Mouse (Mus musculus): ENCODE measurements around the gene Hoxd8. TPM values are rescaled to one million over a fixed set of nuclear protein-coding genes. Genes with fewer than 3 reads are reported as not detected.

The Hoxd8 gene
- polyA plus RNA-seq, 1 experiment from 2014 or later, result 3.7 TPM

- no peaks in the 10 kb centered on the region for H3K9me3 ChIP-seq
- H3K4me2 ChIP-seq, result peak overlapping the region; percentile 33; the same call in 1 of the 2 replicates
- H3K36me3 ChIP-seq, result no peaks in the 10 kb centered on the region
- 1% methylated on average over 58 of the region's 58 CpGs for WGBS
- H3K4me1 ChIP-seq, result peaks cover 20% of the 10 kb centered on the region
- ATAC-seq (ENCODE audit: insufficient number of reproducible peaks, insufficient read depth, low FRiP score, low TSS enrichment, low read depth), result no peak
- peak overlapping the region; percentile 12 for H3K4me3 ChIP-seq
- no peak overlapping the region for H3K9ac ChIP-seq
- H3K27ac ChIP-seq, result no peak overlapping the region
- peaks cover 99% of the 10 kb centered on the region for H3K27me3 ChIP-seq
Measured at GRCm38 (mm10) chr2:74746298-74746921, 42.0 kb downstream of the Hoxd8 start.

DNA sequence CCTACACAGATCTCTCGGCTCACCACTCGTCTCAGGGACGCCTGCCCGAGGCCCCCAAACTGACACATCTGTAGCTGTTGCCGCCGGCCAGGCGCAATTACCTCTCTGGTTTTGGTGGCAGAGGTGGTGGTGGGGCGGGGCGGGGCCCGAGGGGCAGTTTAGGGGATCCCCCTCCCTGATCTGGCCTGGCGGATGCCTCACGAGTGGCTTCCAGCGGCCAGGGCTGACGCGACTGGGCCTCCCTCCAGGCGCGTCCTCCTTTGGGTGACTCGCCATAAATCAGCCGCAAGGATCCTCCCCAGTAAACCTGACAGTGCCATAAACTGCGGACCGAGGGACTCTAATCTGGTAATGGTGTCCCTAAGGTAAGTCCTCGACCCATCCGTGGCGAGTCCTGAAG is 42.6 kb downstream of the Hoxd8 start:
- H3K4me3 ChIP-seq, result 0 out of 2 replicates have a peak overlapping the region, but pooled peaks have one; percentile 12
- H3K9me3 ChIP-seq, result no peaks in the 10 kb centered on the region
- no peak overlapping the region for H3K9ac ChIP-seq
- 4% methylated on average over 24 of the region's 24 CpGs for WGBS
- peaks cover 99% of the 10 kb centered on the region for H3K27me3 ChIP-seq
- H3K36me3 ChIP-seq, result no peaks in the 10 kb centered on the region
- no peak overlapping the region for H3K27ac ChIP-seq
- ATAC-seq (ENCODE audit: insufficient number of reproducible peaks, insufficient read depth, low FRiP score, low TSS enrichment, low read depth), result no peak
- H3K4me2 ChIP-seq, result no peak overlapping the region
- peaks cover 20% of the 10 kb centered on the region for H3K4me1 ChIP-seq

GRCm38 (mm10) chr2:74747661-74748141 is 43.3 kb downstream of the Hoxd8 start:
- no peaks in the 10 kb centered on the region for H3K9me3 ChIP-seq
- H3K4me1 ChIP-seq, result peaks cover 22% of the 10 kb centered on the region
- WGBS, result 5% methylated on average over 11 of the region's 11 CpGs
- ATAC-seq (ENCODE audit: insufficient number of reproducible peaks, insufficient read depth, low FRiP score, low TSS enrichment, low read depth), result no peak
- H3K4me3 ChIP-seq, result no peak overlapping the region
- no peak overlapping the region for H3K27ac ChIP-seq
- H3K4me2 ChIP-seq, result no peak overlapping the region
- H3K9ac ChIP-seq, result no peak overlapping the region
- peaks cover 99% of the 10 kb centered on the region for H3K27me3 ChIP-seq
- H3K36me3 ChIP-seq, result no peaks in the 10 kb centered on the region

GRCm38 (mm10) chr2:74748436-74748995 is 44.1 kb downstream of the Hoxd8 start:
- Histone ChIP-seq H3K9me3 (no peaks in the 10 kb centered on the region), H3K4me1 (peaks cover 30% of the 10 kb centered on the region), H3K27me3 (peaks cover 100% of the 10 kb centered on the region), H3K4me3 (no peak overlapping the region), H3K4me2 (no peak overlapping the region), H3K36me3 (no peaks in the 10 kb centered on the region), H3K27ac (no peak overlapping the region), H3K9ac (no peak overlapping the region)
- no peak for ATAC-seq (ENCODE audit: insufficient number of reproducible peaks, insufficient read depth, low FRiP score, low TSS enrichment, low read depth)
- WGBS, result 6% methylated on average over 9 of the region's 9 CpGs

GRCm38 (mm10) chr2:74749337-74750121 is 45.1 kb downstream of the Hoxd8 start:
- 0 out of 2 replicates have a peak, but pooled peaks have one; percentile 46 for ATAC-seq (ENCODE audit: insufficient number of reproducible peaks, insufficient read depth, low FRiP score, low TSS enrichment, low read depth)
- H3K9ac ChIP-seq, result no peak overlapping the region
- peaks cover 30% of the 10 kb centered on the region for H3K4me1 ChIP-seq
- H3K36me3 ChIP-seq, result no peaks in the 10 kb centered on the region
- peak overlapping the region; percentile 55 for H3K4me2 ChIP-seq
- 1% methylated on average over 47 of the region's 47 CpGs for WGBS
- H3K4me3 ChIP-seq, result peak overlapping the region; percentile 34
- peaks cover 100% of the 10 kb centered on the region for H3K27me3 ChIP-seq
- H3K27ac ChIP-seq, result no peak overlapping the region
- no peaks in the 10 kb centered on the region for H3K9me3 ChIP-seq

- H3K36me3 ChIP-seq, result no peaks in the 10 kb centered on the region
- H3K9ac ChIP-seq, result no peak overlapping the region
- 16% methylated on average over 5 of the region's 5 CpGs for WGBS
- H3K4me1 ChIP-seq, result peaks cover 30% of the 10 kb centered on the region
- no peak for ATAC-seq (ENCODE audit: insufficient number of reproducible peaks, insufficient read depth, low FRiP score, low TSS enrichment, low read depth)
- no peak overlapping the region for H3K4me3 ChIP-seq
- no peak overlapping the region for H3K27ac ChIP-seq
- no peak overlapping the region for H3K4me2 ChIP-seq
- peaks cover 100% of the 10 kb centered on the region for H3K27me3 ChIP-seq
- no peaks in the 10 kb centered on the region for H3K9me3 ChIP-seq
Measured at GRCm38 (mm10) chr2:74750731-74751250, 46.4 kb downstream of the Hoxd8 start.

DNA sequence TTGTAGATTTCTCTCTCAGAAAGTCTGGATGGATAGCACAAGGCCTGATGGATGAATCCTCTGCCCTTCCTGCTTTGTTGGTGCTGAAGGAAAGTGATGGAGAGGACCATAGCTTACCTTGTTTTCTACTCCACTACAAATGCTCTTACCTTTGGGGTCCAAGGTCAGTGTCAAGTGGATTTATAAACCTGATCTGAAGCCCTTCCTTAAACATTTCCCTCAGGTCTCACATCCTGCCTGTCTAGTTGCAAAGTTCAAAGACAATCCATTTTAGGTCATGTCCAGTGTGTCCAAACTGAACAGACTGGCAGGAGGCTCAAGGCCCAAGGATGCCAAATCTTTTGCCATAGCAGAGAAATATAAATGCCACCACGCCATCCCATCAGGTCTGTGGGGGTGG is 47.4 kb downstream of the Hoxd8 start:
- no peaks in the 10 kb centered on the region for H3K9me3 ChIP-seq
- H3K4me1 ChIP-seq, result peaks cover 22% of the 10 kb centered on the region
- H3K9ac ChIP-seq, result no peak overlapping the region
- peaks cover 100% of the 10 kb centered on the region for H3K27me3 ChIP-seq
- H3K36me3 ChIP-seq, result no peaks in the 10 kb centered on the region
- H3K4me3 ChIP-seq, result no peak overlapping the region
- H3K4me2 ChIP-seq, result no peak overlapping the region
- no peak for ATAC-seq (ENCODE audit: insufficient number of reproducible peaks, insufficient read depth, low FRiP score, low TSS enrichment, low read depth)
- H3K27ac ChIP-seq, result no peak overlapping the region
- 77% methylated on average over 1 of the region's 1 CpGs for WGBS

- Histone ChIP-seq H3K4me3 (peak overlapping the region; percentile 36), H3K4me1 (peaks cover 22% of the 10 kb centered on the region), H3K9ac (peak overlapping the region; percentile 62), H3K27ac (no peak overlapping the region), H3K4me2 (peak overlapping the region; percentile 58), H3K9me3 (no peaks in the 10 kb centered on the region), H3K36me3 (no peaks in the 10 kb centered on the region), H3K27me3 (peaks cover 99% of the 10 kb centered on the region)
- no peak for ATAC-seq (ENCODE audit: insufficient number of reproducible peaks, insufficient read depth, low FRiP score, low TSS enrichment, low read depth)
- WGBS, result 1% methylated on average over 45 of the region's 45 CpGs
Measured at GRCm38 (mm10) chr2:74752431-74753174, 48.2 kb downstream of the Hoxd8 start.

DNA sequence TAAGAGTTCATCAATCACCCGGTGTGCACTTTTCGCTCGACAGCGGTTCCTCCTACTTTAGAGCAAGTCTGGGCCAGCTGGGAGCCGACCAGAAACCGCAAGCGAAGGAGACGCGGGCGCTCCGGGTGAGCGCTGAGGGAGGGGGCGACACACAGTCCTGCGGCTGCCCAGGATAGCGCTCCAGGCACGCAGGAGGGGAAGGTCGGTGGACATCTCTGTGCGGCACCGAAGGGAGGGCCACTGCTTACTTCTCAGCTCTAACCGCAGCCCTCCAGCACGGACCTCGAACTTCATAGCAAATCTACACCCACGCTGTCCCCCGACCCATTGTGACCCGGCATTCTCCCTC is 48.7 kb downstream of the Hoxd8 start:
- no peaks in the 10 kb centered on the region for H3K9me3 ChIP-seq
- no peak overlapping the region for H3K27ac ChIP-seq
- ATAC-seq (ENCODE audit: insufficient number of reproducible peaks, insufficient read depth, low FRiP score, low TSS enrichment, low read depth), result no peak
- peak overlapping the region; percentile 36 for H3K4me3 ChIP-seq
- no peaks in the 10 kb centered on the region for H3K36me3 ChIP-seq
- H3K27me3 ChIP-seq, result peaks cover 99% of the 10 kb centered on the region
- H3K4me2 ChIP-seq, result peak overlapping the region; percentile 58
- H3K4me1 ChIP-seq, result peaks cover 22% of the 10 kb centered on the region
- H3K9ac ChIP-seq, result peak overlapping the region; percentile 62; the same call in 1 of the 2 replicates
- 2% methylated on average over 25 of the region's 25 CpGs for WGBS

GRCm38 (mm10) chr2:74753711-74754110 is 49.3 kb downstream of the Hoxd8 start:
- Histone ChIP-seq H3K4me1 (peaks cover 22% of the 10 kb centered on the region), H3K4me3 (no peak overlapping the region), H3K36me3 (no peaks in the 10 kb centered on the region), H3K9ac (no peak overlapping the region), H3K27ac (no peak overlapping the region), H3K27me3 (peaks cover 99% of the 10 kb centered on the region), H3K4me2 (no peak overlapping the region), H3K9me3 (no peaks in the 10 kb centered on the region)
- no peak for ATAC-seq (ENCODE audit: insufficient number of reproducible peaks, insufficient read depth, low FRiP score, low TSS enrichment, low read depth)
- WGBS, result 21% methylated on average over 5 of the region's 5 CpGs
